ENCODE assay signal across 8 mouse cellular contexts in the genomic region with DNA sequence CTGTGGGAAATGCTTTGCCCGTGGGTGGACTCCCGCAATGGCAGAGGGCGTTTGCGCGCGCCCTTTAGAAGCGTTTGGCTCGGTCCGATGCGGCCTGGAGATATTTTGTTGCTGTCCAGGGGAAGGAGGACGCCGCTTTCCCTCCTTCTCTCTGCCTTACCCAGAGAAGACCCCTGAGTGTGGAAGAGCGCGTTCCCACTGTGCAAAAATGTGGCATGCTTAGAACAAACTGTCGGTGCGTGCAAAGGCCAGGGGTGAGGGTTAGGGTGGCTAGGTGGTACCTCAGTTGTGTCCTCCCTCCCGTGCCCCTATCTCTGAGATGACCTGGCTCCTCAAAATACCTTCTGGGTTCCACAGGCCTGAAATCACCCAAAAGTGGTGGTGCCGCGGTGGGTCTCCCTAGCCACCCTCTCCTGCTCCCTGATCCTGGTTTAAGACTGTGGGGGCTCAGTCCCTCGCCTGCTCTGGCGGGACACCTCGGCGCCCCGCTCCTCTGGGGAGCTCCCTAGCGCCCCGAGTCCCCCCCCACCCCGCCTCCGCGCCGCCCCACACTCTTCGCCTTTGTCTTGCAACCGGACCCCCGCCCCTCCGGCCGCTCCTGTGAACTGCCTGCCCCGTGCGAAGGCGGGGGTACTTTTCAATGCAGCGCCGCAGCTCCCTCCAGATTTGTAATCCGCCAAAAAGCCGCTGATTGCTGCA. TPM values are rescaled to one million over a fixed set of nuclear protein-coding genes. Genes with fewer than 3 reads are reported as not detected.
DNase-seq lines count a peak whose midpoint lies in the region; ATAC-seq lines count a peak whose summit lies in the region.

No protein-coding gene starts in this region.

- H3K4me3 ChIP-seq in kidney, embryonic 15.5 days (replicated peaks): peak overlapping the region; percentile 33
- H3K4me3 ChIP-seq in hindbrain, embryonic 12.5 days: peak overlapping the region; percentile 18
- peak overlapping the region; percentile 21 for H3K4me3 ChIP-seq in midbrain, embryonic 15.5 days

- no peaks in the 10 kb centered on the region for H3K9me3 ChIP-seq in kidney, embryonic 15.5 days (replicated peaks)
- no peaks in the 10 kb centered on the region for H3K9me3 ChIP-seq in hindbrain, embryonic 12.5 days (replicated peaks)
- H3K9me3 ChIP-seq in midbrain, embryonic 15.5 days: no peaks in the 10 kb centered on the region

- H3K36me3 ChIP-seq in kidney, embryonic 15.5 days: no peaks in the 10 kb centered on the region
- no peaks in the 10 kb centered on the region for H3K36me3 ChIP-seq in hindbrain, embryonic 12.5 days
- no peaks in the 10 kb centered on the region for H3K36me3 ChIP-seq in midbrain, embryonic 15.5 days (replicated peaks)

- no peak for ATAC-seq in kidney, embryonic 15.5 days (replicated peaks; ENCODE audit: low FRiP score)
- ATAC-seq in hindbrain, embryonic 12.5 days (ENCODE audit: low FRiP score): no peak
- no peak; the same call in 1 of the 2 replicates for ATAC-seq in midbrain, embryonic 15.5 days (replicated peaks)

- DNase-seq in kidney, adult 11 months: no peak
- DNase-seq in embryo, embryonic 10.5 days (ENCODE audit: low spot score): peak; percentile 51
- no peak for DNase-seq in right cerebral cortex, postnatal 36 days (ENCODE audit: low spot score in 2 of 2)
- DNase-seq in thymus, postnatal 14 days: no peak
- no peak for DNase-seq in right cerebral cortex, postnatal 10 days (ENCODE audit: low spot score in 2 of 2)

- no peak overlapping the region for H3K9ac ChIP-seq in kidney, embryonic 15.5 days
- H3K9ac ChIP-seq in hindbrain, embryonic 12.5 days: no peak overlapping the region
- H3K9ac ChIP-seq in midbrain, embryonic 15.5 days: no peak overlapping the region

- 2% methylated on average over 39 of the region's 42 CpGs for WGBS in kidney, embryonic 15.5 days
- WGBS in hindbrain, embryonic 12.5 days: 2% methylated on average over 35 of the region's 42 CpGs
- WGBS in midbrain, embryonic 15.5 days: under 1% methylated on average over 42 of the region's 42 CpGs

- H3K4me1 ChIP-seq in kidney, embryonic 15.5 days: peaks cover 42% of the 10 kb centered on the region
- H3K4me1 ChIP-seq in hindbrain, embryonic 12.5 days: peaks cover 20% of the 10 kb centered on the region
- peaks cover 47% of the 10 kb centered on the region for H3K4me1 ChIP-seq in midbrain, embryonic 15.5 days

- H3K4me2 ChIP-seq in kidney, embryonic 15.5 days: peak overlapping the region; percentile 56
- H3K4me2 ChIP-seq in hindbrain, embryonic 12.5 days (replicated peaks): peak overlapping the region; percentile 42
- peak overlapping the region; percentile 48 for H3K4me2 ChIP-seq in midbrain, embryonic 15.5 days

- peaks cover 100% of the 10 kb centered on the region for H3K27me3 ChIP-seq in kidney, embryonic 15.5 days
- H3K27me3 ChIP-seq in hindbrain, embryonic 12.5 days: peaks cover 96% of the 10 kb centered on the region
- H3K27me3 ChIP-seq in midbrain, embryonic 15.5 days (replicated peaks): peaks cover 63% of the 10 kb centered on the region

- H3K27ac ChIP-seq in kidney, embryonic 15.5 days: no peak overlapping the region
- H3K27ac ChIP-seq in hindbrain, embryonic 12.5 days: no peak overlapping the region
- H3K27ac ChIP-seq in midbrain, embryonic 15.5 days: 0 out of 2 replicates have a peak overlapping the region, but pooled peaks have one; percentile 17

RNA-seq across cellular contexts. Expression of a gene that starts 48.3 kb away (rescaled TPM):
- polyA plus RNA-seq in kidney, embryonic 15.5 days (2015; fragmentation: Nextera tagmentation; extraction: Ambion mirVana): 14.5 and 14.9 TPM in 2 replicates
- polyA plus RNA-seq in hindbrain, embryonic 12.5 days (2016; fragmentation: Nextera tagmentation; extraction: Ambion mirVana): 24.9 TPM in 2 replicates
- polyA plus RNA-seq in midbrain, embryonic 15.5 days (2015; fragmentation: Nextera tagmentation; extraction: Ambion mirVana): 37.2 and 39.7 TPM in 2 replicates

RNA-seq across cellular contexts. Expression of a gene that starts 48.5 kb away (rescaled TPM):
- polyA plus RNA-seq in kidney, embryonic 15.5 days (2015; fragmentation: Nextera tagmentation; extraction: Ambion mirVana): 0.17 TPM in 1 of 2 replicates, not detected in the other
- 1.1 and 2.1 TPM in 2 replicates for polyA plus RNA-seq in hindbrain, embryonic 12.5 days (2016; fragmentation: Nextera tagmentation; extraction: Ambion mirVana)
- polyA plus RNA-seq in midbrain, embryonic 15.5 days (2015; fragmentation: Nextera tagmentation; extraction: Ambion mirVana): 5.3 and 6.5 TPM in 2 replicates
